Mouse (Mus musculus) midbrain, embryonic 11.5 days (tissue): ENCODE results near the gene D630003M21Rik. TPM values are rescaled to one million over a fixed set of nuclear protein-coding genes. Genes with fewer than 3 reads are reported as not detected.

Experiments
- ATAC-seq: fragments of 200-750 bp; cut with Nextera tagmentation; 2 replicates; pipeline ENCODE4 v1.8.0; 2017; ENCODE audit warnings: moderate TSS enrichment, moderate library complexity; ENCODE audit not compliant: low FRiP score
- DNase-seq: peaks from one replicate; pipeline ENCODE4 v3.0.0; 2015; ENCODE audit warnings: low spot score; ENCODE audit errors: missing footprints
- H3K27ac ChIP-seq: fragments of 300-500 bp; sonication (generic); 2 replicates; pipeline ENCODE4 v1.5.1; 2014; ENCODE audit warnings: low read depth, low read length
- H3K27me3 ChIP-seq: fragments of 300-500 bp; sonication (generic); 2 replicates; pipeline ENCODE4 v1.6.1; 2014; ENCODE audit warnings: mild to moderate bottlenecking, low read length, moderate library complexity, mixed read lengths; ENCODE audit not compliant: control insufficient read depth, insufficient read depth
- H3K36me3 ChIP-seq: fragments of 300-500 bp; sonication (generic); 2 replicates; pipeline ENCODE4 v1.6.1; 2014; ENCODE audit warnings: mild to moderate bottlenecking, low read length, moderate library complexity, mixed read lengths; ENCODE audit not compliant: control insufficient read depth, insufficient read depth
- H3K4me1 ChIP-seq: fragments of 300-500 bp; sonication (generic); 2 replicates; pipeline ENCODE4 v1.6.1; 2014; ENCODE audit warnings: low read length; ENCODE audit not compliant: control insufficient read depth, insufficient read depth
- H3K4me2 ChIP-seq: fragments of 300-500 bp; sonication (generic); 2 replicates; pipeline ENCODE4 v1.6.1; 2014; ENCODE audit warnings: mild to moderate bottlenecking, moderate library complexity
- H3K4me3 ChIP-seq: fragments of 300-500 bp; sonication (generic); 2 replicates; pipeline ENCODE4 v1.5.1; 2014; ENCODE audit warnings: low read depth, low read length
- H3K9ac ChIP-seq: fragments of 300-500 bp; sonication (generic); 2 replicates; pipeline ENCODE4 v1.6.1; 2014; ENCODE audit warnings: low read length
- H3K9me3 ChIP-seq: fragments of 300-500 bp; sonication (generic); 2 replicates; pipeline ENCODE4 v1.6.1; 2016; ENCODE audit warnings: low read length; ENCODE audit not compliant: control insufficient read depth
- WGBS: fragments of 180-500 bp; shearing (Covaris S2); extraction: QIAGEN DNeasy Blood & Tissue Kit; methylation state at CpG from one replicate; pipeline ENCODE4 v1.1.7; 2014; 5-methylcytosine and 5-hydroxymethylcytosine counted together
- polyA plus RNA-seq: library from polyadenylated mRNA; unstranded; fragments of >200 nt; fragmentation: Nextera tagmentation; extraction: Ambion mirVana; gene quantifications from 2 replicates; pipeline ENCODE4 v1.2.1, GENCODE M21; 2014

D630003M21Rik gene
- polyA plus RNA-seq, 1 experiment from 2014 or later, result 0.92 TPM

DNA sequence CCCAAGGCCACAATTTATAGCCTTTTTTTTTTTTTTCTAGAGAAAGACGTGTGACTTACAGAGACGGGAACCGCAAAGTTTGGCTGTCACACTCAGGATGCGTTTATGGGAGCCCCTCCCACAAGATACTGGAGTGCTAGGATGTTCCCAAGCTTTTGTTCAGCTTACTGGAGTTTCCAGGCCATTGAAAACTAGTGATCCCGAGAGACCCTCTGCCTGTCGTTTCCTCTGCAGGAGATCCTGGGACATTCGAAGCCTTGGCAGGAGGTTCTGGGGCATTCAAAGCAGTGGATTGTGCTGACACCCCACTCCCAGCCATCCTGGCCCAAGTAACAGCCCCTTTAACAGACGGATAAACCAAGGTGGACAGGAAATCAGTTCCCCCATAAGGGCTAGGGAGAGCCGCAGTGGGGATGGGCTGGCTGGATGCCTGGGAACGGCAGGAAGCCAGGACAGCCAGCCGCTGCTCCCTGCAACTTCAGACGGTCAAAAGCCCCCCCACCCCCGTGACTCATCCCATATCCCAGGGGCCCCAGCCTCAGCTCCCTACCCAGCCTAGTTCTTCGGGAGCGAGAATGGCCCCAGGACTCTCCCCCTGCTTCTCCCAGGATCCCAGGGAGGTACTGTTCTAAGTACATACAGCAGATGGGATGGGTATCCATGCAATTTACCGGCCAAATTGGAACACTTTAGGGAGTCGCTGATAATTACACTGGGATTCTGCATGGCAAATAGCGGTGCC, 49.5 kb downstream of the D630003M21Rik start:
- no peaks in the 10 kb centered on the region for H3K36me3 ChIP-seq
- H3K27me3 ChIP-seq, result no peaks in the 10 kb centered on the region
- 0 out of 2 replicates have a peak, but pooled peaks have one; percentile 8 for ATAC-seq
- H3K4me3 ChIP-seq, result peak overlapping the region; percentile 18
- DNase-seq, result peak; percentile 89
- H3K27ac ChIP-seq, result no peak overlapping the region
- no peak overlapping the region for H3K9ac ChIP-seq
- peak overlapping the region; percentile 39 for H3K4me2 ChIP-seq
- WGBS, result 27% methylated on average over 18 of the region's 18 CpGs
- peaks cover 5% of the 10 kb centered on the region; the same call in 1 of the 2 replicates for H3K4me1 ChIP-seq
- H3K9me3 ChIP-seq, result no peaks in the 10 kb centered on the region

DNA sequence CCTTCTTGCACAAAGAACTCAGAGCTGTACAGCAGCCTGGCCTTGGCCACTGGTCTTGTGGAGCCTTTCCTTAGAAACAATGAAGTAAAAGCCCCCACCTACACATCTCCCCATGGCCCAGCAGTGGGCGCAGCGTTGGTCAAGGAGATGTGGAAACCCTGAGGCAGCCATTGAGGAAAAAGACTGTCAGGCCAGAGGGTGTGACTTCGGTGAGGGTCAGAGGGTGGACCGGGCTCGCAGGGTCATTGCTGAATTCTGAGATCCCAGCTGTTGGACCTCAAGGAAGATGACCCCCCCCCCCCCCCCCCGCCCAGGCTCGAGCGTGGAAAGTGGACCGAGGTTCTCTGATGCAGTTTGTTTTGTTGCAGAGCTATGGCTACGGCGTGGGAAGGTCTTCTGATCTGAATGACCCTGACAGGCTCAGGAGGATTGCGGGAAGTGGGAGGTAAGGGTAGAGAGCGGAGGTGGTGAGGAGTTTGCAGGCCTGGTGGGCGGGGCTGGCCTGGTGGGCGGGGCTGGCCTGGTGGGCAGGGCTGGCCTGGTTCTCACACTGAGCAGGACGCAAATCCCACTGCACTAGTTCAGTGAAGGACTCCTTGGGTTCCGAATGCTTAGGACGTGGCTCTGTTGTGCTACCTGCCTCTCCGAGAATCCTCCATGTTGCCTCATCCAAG, 50.2 kb downstream of the D630003M21Rik start:
- Histone ChIP-seq H3K36me3 (no peaks in the 10 kb centered on the region), H3K9me3 (no peaks in the 10 kb centered on the region), H3K4me1 (peaks cover 5% of the 10 kb centered on the region; the same call in 1 of the 2 replicates), H3K4me2 (peak overlapping the region; percentile 39), H3K9ac (peak overlapping the region; percentile 2; the same call in 1 of the 2 replicates), H3K27ac (no peak overlapping the region), H3K4me3 (peak overlapping the region; percentile 18), H3K27me3 (no peaks in the 10 kb centered on the region)
- DNase-seq (peak; percentile 96), ATAC-seq (peak; percentile 89)
- WGBS, result 8% methylated on average over 19 of the region's 19 CpGs

DNA sequence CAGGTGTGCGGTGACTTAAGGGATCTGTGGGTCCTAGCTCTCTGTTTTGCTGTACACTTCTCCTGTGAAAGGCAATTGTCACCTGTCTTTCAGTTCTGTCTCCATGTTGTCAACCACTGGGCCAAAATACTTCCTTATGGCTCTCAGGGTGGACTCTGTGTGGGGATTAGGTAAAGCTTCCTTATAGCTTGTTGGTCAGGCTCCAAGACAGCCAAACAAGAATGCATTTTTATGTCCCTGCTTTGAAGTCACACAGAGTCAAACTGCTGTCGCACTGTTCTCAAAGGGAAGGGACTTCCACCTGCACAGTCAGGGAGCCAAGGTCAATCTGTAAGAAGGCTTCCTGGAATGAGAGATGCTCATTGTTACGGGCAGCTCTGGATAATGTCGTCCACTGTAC, 50.9 kb downstream of the D630003M21Rik start:
- no peak overlapping the region for H3K27ac ChIP-seq
- peaks cover 5% of the 10 kb centered on the region; the same call in 1 of the 2 replicates for H3K4me1 ChIP-seq
- WGBS, result 75% methylated on average over 4 of the region's 4 CpGs
- no peaks in the 10 kb centered on the region for H3K9me3 ChIP-seq
- ATAC-seq (no peak), DNase-seq (no peak)
- no peak overlapping the region for H3K4me3 ChIP-seq
- H3K4me2 ChIP-seq, result no peak overlapping the region
- no peak overlapping the region for H3K9ac ChIP-seq
- H3K27me3 ChIP-seq, result no peaks in the 10 kb centered on the region
- H3K36me3 ChIP-seq, result no peaks in the 10 kb centered on the region

DNA sequence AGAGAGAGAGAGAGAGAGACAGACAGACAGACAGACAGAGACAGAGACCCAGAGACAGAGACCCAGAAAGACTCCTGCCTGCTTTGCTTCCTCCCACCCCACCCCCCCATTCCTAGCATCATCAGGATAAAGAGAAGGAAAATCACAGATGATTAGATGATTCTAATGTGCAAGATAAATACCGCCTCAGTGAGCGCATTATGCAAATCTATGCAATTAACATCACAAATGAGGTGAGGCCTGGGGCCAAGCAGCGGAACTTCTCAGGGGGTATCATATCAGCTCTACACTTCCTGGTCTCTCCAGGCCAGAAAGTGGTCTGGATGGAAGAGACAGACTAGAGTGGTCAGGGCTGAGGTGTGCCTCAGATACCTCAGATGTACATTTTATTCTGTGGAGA, 51.4 kb downstream of the D630003M21Rik start:
- Histone ChIP-seq H3K36me3 (no peaks in the 10 kb centered on the region), H3K4me2 (no peak overlapping the region), H3K4me1 (peaks cover 5% of the 10 kb centered on the region; the same call in 1 of the 2 replicates), H3K27ac (no peak overlapping the region), H3K9ac (no peak overlapping the region), H3K27me3 (no peaks in the 10 kb centered on the region), H3K4me3 (no peak overlapping the region), H3K9me3 (no peaks in the 10 kb centered on the region)
- WGBS, result 43% methylated on average over 3 of the region's 3 CpGs
- no peak for DNase-seq
- ATAC-seq, result no peak

DNA sequence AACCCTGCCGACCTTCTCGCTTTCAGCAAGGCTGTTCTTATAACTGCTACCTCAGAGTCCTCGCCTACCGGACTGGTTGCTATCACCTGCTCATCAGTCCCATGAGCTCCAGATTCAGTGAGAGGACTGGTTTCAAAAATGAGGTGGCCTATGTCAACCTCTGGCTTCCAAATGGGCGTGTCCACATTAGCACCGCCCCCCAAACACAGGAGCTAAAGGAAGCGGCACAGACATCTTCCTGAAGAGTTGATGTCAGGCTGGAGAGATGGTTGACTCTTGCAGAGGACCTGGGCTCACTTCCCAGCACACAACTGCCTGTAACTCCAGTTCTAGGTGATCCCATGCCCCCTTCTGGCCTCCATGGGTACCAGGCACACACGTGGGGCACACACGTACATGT, 52.3 kb downstream of the D630003M21Rik start:
- DNase-seq, result no peak
- Histone ChIP-seq H3K27me3 (no peaks in the 10 kb centered on the region), H3K4me2 (no peak overlapping the region), H3K27ac (no peak overlapping the region), H3K36me3 (no peaks in the 10 kb centered on the region), H3K4me1 (peaks cover 5% of the 10 kb centered on the region; the same call in 1 of the 2 replicates), H3K9ac (no peak overlapping the region), H3K9me3 (no peaks in the 10 kb centered on the region), H3K4me3 (no peak overlapping the region)
- no peak for ATAC-seq
- 88% methylated on average over 9 of the region's 9 CpGs for WGBS

DNA sequence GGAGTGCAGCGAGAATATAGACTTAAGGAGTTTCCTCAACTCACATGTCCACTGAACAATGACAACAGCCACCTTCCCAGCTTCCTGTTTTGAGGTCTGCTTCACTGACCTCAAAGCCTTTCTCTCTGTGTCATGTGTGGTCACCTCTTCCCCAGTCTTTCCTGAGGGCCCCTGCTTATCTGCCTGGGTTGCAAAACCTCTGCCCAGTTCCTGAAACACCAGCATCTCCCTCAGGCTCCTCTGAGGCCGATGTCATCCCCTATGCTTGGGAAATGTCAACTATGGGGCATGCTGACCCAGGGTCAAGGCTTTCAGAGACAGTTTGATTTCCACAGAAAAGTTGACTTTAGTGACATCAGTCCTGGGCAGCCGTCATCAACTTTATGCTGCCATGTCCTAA, 53.6 kb downstream of the D630003M21Rik start:
- no peaks in the 10 kb centered on the region for H3K36me3 ChIP-seq
- H3K4me2 ChIP-seq, result no peak overlapping the region
- H3K9me3 ChIP-seq, result no peaks in the 10 kb centered on the region
- peaks cover 5% of the 10 kb centered on the region; the same call in 1 of the 2 replicates for H3K4me1 ChIP-seq
- H3K9ac ChIP-seq, result no peak overlapping the region
- ATAC-seq (no peak), DNase-seq (no peak)
- H3K27me3 ChIP-seq, result no peaks in the 10 kb centered on the region
- no peak overlapping the region for H3K4me3 ChIP-seq
- no peak overlapping the region for H3K27ac ChIP-seq
- 77% methylated on average over 3 of the region's 3 CpGs for WGBS

DNA sequence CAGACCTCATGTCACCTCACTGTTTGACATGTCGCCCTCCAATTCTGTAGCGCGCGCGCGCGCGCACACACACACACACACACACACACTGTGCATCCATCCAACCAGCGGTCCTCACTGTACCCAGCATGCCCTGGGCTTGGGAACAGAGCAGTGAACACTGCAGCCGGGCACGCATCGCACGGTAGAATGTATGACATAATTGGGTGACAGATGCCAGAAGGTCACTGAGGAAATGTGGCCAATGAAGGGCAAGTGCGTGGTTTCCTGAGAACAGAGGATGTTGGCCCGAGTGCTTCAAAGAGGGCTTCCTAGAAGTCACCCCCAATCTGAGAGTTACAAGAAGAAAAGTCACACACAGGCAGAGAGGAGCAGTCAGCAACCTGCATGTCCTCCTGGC, 54.1 kb downstream of the D630003M21Rik start:
- Histone ChIP-seq H3K27ac (no peak overlapping the region), H3K36me3 (no peaks in the 10 kb centered on the region), H3K9me3 (no peaks in the 10 kb centered on the region), H3K4me2 (no peak overlapping the region), H3K9ac (no peak overlapping the region), H3K4me1 (peaks cover 5% of the 10 kb centered on the region; the same call in 1 of the 2 replicates), H3K27me3 (no peaks in the 10 kb centered on the region), H3K4me3 (no peak overlapping the region)
- DNase-seq (no peak), ATAC-seq (no peak)
- 94% methylated on average over 15 of the region's 15 CpGs for WGBS

DNA sequence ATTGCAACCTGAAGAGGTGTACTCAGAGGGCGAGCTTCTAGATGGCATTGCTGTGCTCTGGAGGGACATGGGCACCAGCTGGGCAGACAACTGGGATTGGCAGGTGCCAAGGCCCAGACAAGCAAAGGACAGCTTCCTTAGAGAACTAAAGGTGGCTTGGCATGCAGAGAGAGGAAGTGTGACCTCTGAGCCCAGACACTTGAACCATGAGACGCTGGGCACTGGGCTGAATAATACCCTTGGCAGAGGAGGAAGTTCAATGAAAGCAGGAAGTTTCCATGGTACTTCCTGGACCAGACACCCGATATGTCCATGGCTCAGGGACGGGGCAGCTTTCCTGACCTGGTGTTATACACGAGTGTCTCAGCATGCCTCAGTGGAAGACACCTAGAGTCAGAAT, 54.6 kb downstream of the D630003M21Rik start:
- DNase-seq (no peak), ATAC-seq (no peak)
- H3K36me3 ChIP-seq, result no peaks in the 10 kb centered on the region
- H3K4me2 ChIP-seq, result no peak overlapping the region
- H3K9ac ChIP-seq, result no peak overlapping the region
- peaks cover 3% of the 10 kb centered on the region; the same call in 1 of the 2 replicates for H3K4me1 ChIP-seq
- 79% methylated on average over 5 of the region's 5 CpGs for WGBS
- H3K9me3 ChIP-seq, result no peaks in the 10 kb centered on the region
- no peaks in the 10 kb centered on the region for H3K27me3 ChIP-seq
- H3K27ac ChIP-seq, result no peak overlapping the region
- H3K4me3 ChIP-seq, result no peak overlapping the region

DNA sequence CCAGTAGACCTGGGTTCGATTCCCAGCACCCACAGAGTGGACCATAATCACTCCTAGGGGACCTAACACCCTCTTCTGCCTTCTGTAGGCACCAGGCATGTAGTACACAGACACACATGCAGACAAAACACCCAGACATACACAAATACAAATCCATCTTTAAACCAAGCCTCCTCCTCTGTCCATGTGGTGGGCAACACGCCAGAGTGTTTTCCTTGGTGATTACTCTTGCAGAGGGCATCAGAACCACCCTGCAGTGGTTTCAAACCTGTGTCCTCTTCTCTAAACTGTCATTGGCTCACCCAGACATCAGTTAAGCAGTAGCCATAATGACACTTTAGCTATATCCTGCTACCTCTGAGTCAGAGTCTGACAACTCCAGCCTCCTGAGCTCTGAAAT, 58.6 kb downstream of the D630003M21Rik start:
- Histone ChIP-seq H3K9ac (no peak overlapping the region), H3K4me1 (no peaks in the 10 kb centered on the region), H3K4me2 (no peak overlapping the region), H3K27ac (no peak overlapping the region), H3K27me3 (no peaks in the 10 kb centered on the region), H3K9me3 (no peaks in the 10 kb centered on the region), H3K4me3 (no peak overlapping the region), H3K36me3 (no peaks in the 10 kb centered on the region)
- ATAC-seq, result no peak
- no peak for DNase-seq
- WGBS, result 85% methylated on average over 2 of the region's 2 CpGs
